Mouse (Mus musculus) erythroblast, embryonic 14.5 days (primary cell): ENCODE results near the gene Dennd4b. TPM values are rescaled to one million over a fixed set of nuclear protein-coding genes. Genes with fewer than 3 reads are reported as not detected.
A peak's percentile ranks its signal among the peaks of the same experiment; 100 is the strongest.

Source experiments
- H3K27me3 ChIP-seq: 2 replicates; pipeline ENCODE4 v1.6.1; 2012; ENCODE audit warnings: inconsistent platforms; ENCODE audit not compliant: control insufficient read depth
- H3K36me3 ChIP-seq: 2 replicates; pipeline ENCODE4 v1.6.1; 2012; ENCODE audit warnings: mild to moderate bottlenecking, inconsistent platforms; ENCODE audit not compliant: control insufficient read depth
- H3K4me1 ChIP-seq: 2 replicates; pipeline ENCODE4 v1.6.1; 2012; ENCODE audit warnings: inconsistent platforms; ENCODE audit not compliant: control insufficient read depth
- H3K4me3 ChIP-seq: replicated peaks from 2 replicates; pipeline ENCODE3; 2012; ENCODE audit warnings: moderate library complexity, mild to moderate bottlenecking, inconsistent platforms
- H3K9me3 ChIP-seq: 2 replicates; pipeline ENCODE4 v1.6.1; 2012; ENCODE audit warnings: low read length, inconsistent platforms, mixed read lengths; ENCODE audit not compliant: control insufficient read depth
- GATA1 ChIP-seq: IDR thresholded peaks from 2 replicates; pipeline ENCODE4 v1.6.1; 2012; ENCODE audit warnings: low read length, inconsistent platforms, mixed read lengths
- TAL1 ChIP-seq: IDR thresholded peaks from 3 replicates; pipeline ENCODE4 v1.6.1; 2012; ENCODE audit warnings: low read length, inconsistent platforms, mixed read lengths
- polyA plus RNA-seq: library from polyadenylated mRNA; stranded (reverse); fragments of >175 nt; gene quantifications from 2 replicates; pipeline ENCODE4 v1.2.3, GENCODE M21; 2012

Gene Dennd4b
- polyA plus RNA-seq, 1 experiment = 1.1 TPM

- TF ChIP-seq TAL1 = no peak
- TF ChIP-seq GATA1 = no peak
- no peaks in the 10 kb centered on the region for H3K9me3 ChIP-seq
- no peaks in the 10 kb centered on the region for H3K27me3 ChIP-seq
- H3K4me1 ChIP-seq = peaks cover 48% of the 10 kb centered on the region
- H3K36me3 ChIP-seq = peaks cover 49% of the 10 kb centered on the region
- H3K4me3 ChIP-seq = peak overlapping the region; percentile 91
Observed at GRCm38 (mm10) chr3:90265932-90266741, 1.2 kb downstream of the Dennd4b start.

- H3K36me3 ChIP-seq = peaks cover 43% of the 10 kb centered on the region
- no peaks in the 10 kb centered on the region for H3K27me3 ChIP-seq
- peak overlapping the region; percentile 91 for H3K4me3 ChIP-seq
- H3K9me3 ChIP-seq = no peaks in the 10 kb centered on the region
- peaks cover 48% of the 10 kb centered on the region for H3K4me1 ChIP-seq
- no peak for TF ChIP-seq TAL1
- no peak for TF ChIP-seq GATA1
Observed at GRCm38 (mm10) chr3:90266901-90267775, 2.2 kb downstream of the Dennd4b start.

GRCm38 (mm10) chr3:90268190-90268589 is 3.2 kb downstream of the Dennd4b start:
- TF ChIP-seq TAL1 = no peak
- no peak for TF ChIP-seq GATA1
- H3K27me3 ChIP-seq = no peaks in the 10 kb centered on the region
- peaks cover 48% of the 10 kb centered on the region for H3K4me1 ChIP-seq

GRCm38 (mm10) chr3:90268971-90269370 is 4.0 kb downstream of the Dennd4b start:
- Histone ChIP-seq H3K36me3 (peaks cover 42% of the 10 kb centered on the region), H3K9me3 (no peaks in the 10 kb centered on the region), H3K27me3 (no peaks in the 10 kb centered on the region), H3K4me3 (no peak overlapping the region), H3K4me1 (peaks cover 48% of the 10 kb centered on the region)
- TF ChIP-seq GATA1 = no peak
- no peak for TF ChIP-seq TAL1

More at GRCm38 (mm10) chr3:90268190-90268589, 3.2 kb downstream of the Dennd4b start:
- Histone ChIP-seq H3K36me3 (peaks cover 41% of the 10 kb centered on the region), H3K4me3 (no peak overlapping the region), H3K9me3 (no peaks in the 10 kb centered on the region)

- Histone ChIP-seq H3K36me3 (peaks cover 48% of the 10 kb centered on the region), H3K4me3 (no peak overlapping the region), H3K9me3 (no peaks in the 10 kb centered on the region), H3K27me3 (no peaks in the 10 kb centered on the region), H3K4me1 (peaks cover 37% of the 10 kb centered on the region)
- TF ChIP-seq TAL1 = no peak
- TF ChIP-seq GATA1 = no peak
Observed at GRCm38 (mm10) chr3:90270784-90271183, 5.8 kb downstream of the Dennd4b start.

- no peak overlapping the region for H3K4me3 ChIP-seq
- H3K36me3 ChIP-seq = peaks cover 58% of the 10 kb centered on the region
- no peaks in the 10 kb centered on the region for H3K27me3 ChIP-seq
- TF ChIP-seq GATA1 (no peak), TAL1 (no peak)
- H3K9me3 ChIP-seq = no peaks in the 10 kb centered on the region
- peaks cover 26% of the 10 kb centered on the region for H3K4me1 ChIP-seq
Observed at GRCm38 (mm10) chr3:90272170-90272569, 7.2 kb downstream of the Dennd4b start.

- no peak for TF ChIP-seq GATA1
- no peak for TF ChIP-seq TAL1
- H3K4me3 ChIP-seq = no peak overlapping the region
- H3K27me3 ChIP-seq = no peaks in the 10 kb centered on the region
- peaks cover 9% of the 10 kb centered on the region for H3K4me1 ChIP-seq
- H3K9me3 ChIP-seq = no peaks in the 10 kb centered on the region
- peaks cover 66% of the 10 kb centered on the region for H3K36me3 ChIP-seq
Observed at GRCm38 (mm10) chr3:90273855-90274254, 8.9 kb downstream of the Dennd4b start.

- Histone ChIP-seq H3K36me3 (peaks cover 69% of the 10 kb centered on the region), H3K4me3 (no peak overlapping the region), H3K27me3 (no peaks in the 10 kb centered on the region), H3K4me1 (peaks cover 2% of the 10 kb centered on the region; the same call in 1 of the 2 replicates), H3K9me3 (no peaks in the 10 kb centered on the region)
- TF ChIP-seq GATA1 (no peak), TAL1 (no peak)
Observed at GRCm38 (mm10) chr3:90275286-90275685, 10.3 kb downstream of the Dennd4b start.

- TF ChIP-seq GATA1 = no peak
- TF ChIP-seq TAL1 = no peak
- peaks cover 2% of the 10 kb centered on the region; the same call in 1 of the 2 replicates for H3K4me1 ChIP-seq
- H3K27me3 ChIP-seq = no peaks in the 10 kb centered on the region
- H3K4me3 ChIP-seq = no peak overlapping the region
- H3K9me3 ChIP-seq = no peaks in the 10 kb centered on the region
- peaks cover 65% of the 10 kb centered on the region for H3K36me3 ChIP-seq
Observed at GRCm38 (mm10) chr3:90276858-90277257, 11.9 kb downstream of the Dennd4b start.
